Mouse (Mus musculus) lung, embryonic 15.5 days (tissue): ENCODE measurements at regions not wholly inside any gene's neighbourhood (a gene's known extent, or its start where the extent isn't known, plus 50 kb on each side); places are given as distances from the start of the nearest gene placed in this dataset.

Experiments
- ATAC-seq: fragments of 200-750 bp; cut with Nextera tagmentation; 2 replicates; pipeline ENCODE4 v1.8.0; 2017; ENCODE audit warnings: moderate number of reproducible peaks, borderline replicate concordance; ENCODE audit not compliant: low FRiP score, low TSS enrichment; ENCODE audit errors: extremely low read depth
- H3K27ac ChIP-seq: fragments of 300-500 bp; sonication (generic); 2 replicates; pipeline ENCODE4 v1.5.1; 2015; ENCODE audit warnings: moderate library complexity, mild to moderate bottlenecking, inconsistent platforms
- H3K27me3 ChIP-seq: fragments of 300-500 bp; sonication (generic); 2 replicates; pipeline ENCODE4 v1.6.1; 2015; ENCODE audit warnings: inconsistent platforms
- H3K36me3 ChIP-seq: fragments of 300-500 bp; sonication (generic); 2 replicates; pipeline ENCODE4 v1.6.1; 2015; ENCODE audit warnings: inconsistent platforms
- H3K4me1 ChIP-seq: fragments of 300-500 bp; sonication (generic); 2 replicates; pipeline ENCODE4 v1.6.1; 2015; ENCODE audit warnings: inconsistent platforms
- H3K4me2 ChIP-seq: fragments of 300-500 bp; sonication (generic); 2 replicates; pipeline ENCODE4 v1.6.1; 2015; ENCODE audit warnings: inconsistent platforms, mild to moderate bottlenecking, moderate library complexity
- H3K4me3 ChIP-seq: fragments of 300-500 bp; sonication (generic); 2 replicates; pipeline ENCODE4 v1.5.1; 2015; ENCODE audit warnings: mild to moderate bottlenecking, inconsistent platforms
- H3K9ac ChIP-seq: fragments of 300-500 bp; sonication (generic); 2 replicates; pipeline ENCODE4 v1.6.1; 2015; ENCODE audit warnings: inconsistent platforms
- H3K9me3 ChIP-seq: fragments of 300-500 bp; sonication (generic); 2 replicates; pipeline ENCODE4 v1.6.1; 2016; ENCODE audit warnings: inconsistent platforms
- WGBS: fragments of 180-500 bp; shearing (Covaris S2); methylation state at CpG from one replicate; pipeline ENCODE4 v1.1.7; 2015; 5-methylcytosine and 5-hydroxymethylcytosine counted together

DNA sequence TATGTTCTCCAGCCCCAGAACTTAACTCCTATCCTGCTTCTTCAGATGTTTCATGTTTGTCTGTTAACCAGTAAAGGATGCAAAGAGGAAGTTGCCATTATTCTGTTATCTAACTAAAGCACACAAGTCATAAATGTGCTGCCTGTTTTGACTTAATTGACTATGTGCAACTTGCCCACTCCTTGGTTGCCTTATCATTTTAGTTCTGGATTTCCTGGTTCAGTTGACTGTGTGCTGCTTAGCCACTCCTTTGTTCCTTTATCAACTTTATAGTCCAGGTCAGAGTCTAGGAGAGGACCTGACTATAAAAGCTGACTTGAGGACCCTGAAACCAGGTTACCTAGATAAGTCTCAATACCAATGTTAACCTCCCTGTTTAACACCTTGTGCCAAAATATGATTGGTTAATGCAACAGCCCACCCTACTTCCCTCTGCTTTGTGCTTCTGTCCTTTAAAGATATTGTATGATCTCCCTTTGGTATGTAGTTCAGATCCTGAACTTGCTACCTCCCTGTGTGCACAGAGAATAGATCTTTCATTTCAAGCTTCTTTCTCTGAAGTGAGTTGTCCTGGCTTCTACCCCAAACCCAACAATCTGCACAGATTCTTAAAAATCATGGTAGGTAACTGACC is 721.2 kb upstream of the Lcorl start:
- Histone ChIP-seq H3K9me3 (no peaks in the 10 kb centered on the region), H3K36me3 (no peaks in the 10 kb centered on the region), H3K4me2 (no peak overlapping the region), H3K9ac (no peak overlapping the region), H3K4me1 (no peaks in the 10 kb centered on the region), H3K27me3 (no peaks in the 10 kb centered on the region), H3K4me3 (no peak overlapping the region), H3K27ac (no peak overlapping the region)
- ATAC-seq = no peak

DNA sequence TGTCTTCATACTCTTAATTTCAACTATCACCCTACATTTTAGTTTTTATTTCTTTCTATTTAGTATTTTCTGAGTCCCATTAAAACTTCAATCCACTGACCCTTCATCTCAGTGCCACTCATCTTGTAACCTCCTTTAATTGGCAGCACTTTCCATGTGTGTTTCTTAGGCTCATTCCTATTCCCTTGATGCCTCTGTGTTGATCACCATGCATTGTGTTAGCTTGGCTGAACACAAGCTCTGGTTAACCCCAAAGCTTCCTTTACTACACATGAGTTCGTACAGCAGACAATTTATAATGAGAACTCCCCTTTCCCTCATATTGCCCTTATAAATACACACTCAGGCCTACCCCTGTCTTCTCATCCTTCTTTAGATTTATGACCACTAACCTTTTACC is 716.5 kb upstream of the Lcorl start:
- Histone ChIP-seq H3K27ac (no peak overlapping the region), H3K9ac (no peak overlapping the region), H3K27me3 (no peaks in the 10 kb centered on the region), H3K36me3 (no peaks in the 10 kb centered on the region), H3K4me2 (no peak overlapping the region), H3K9me3 (no peaks in the 10 kb centered on the region), H3K4me3 (no peak overlapping the region), H3K4me1 (no peaks in the 10 kb centered on the region)
- no peak for ATAC-seq
- 83% methylated on average over 1 of the region's 1 CpGs for WGBS

DNA sequence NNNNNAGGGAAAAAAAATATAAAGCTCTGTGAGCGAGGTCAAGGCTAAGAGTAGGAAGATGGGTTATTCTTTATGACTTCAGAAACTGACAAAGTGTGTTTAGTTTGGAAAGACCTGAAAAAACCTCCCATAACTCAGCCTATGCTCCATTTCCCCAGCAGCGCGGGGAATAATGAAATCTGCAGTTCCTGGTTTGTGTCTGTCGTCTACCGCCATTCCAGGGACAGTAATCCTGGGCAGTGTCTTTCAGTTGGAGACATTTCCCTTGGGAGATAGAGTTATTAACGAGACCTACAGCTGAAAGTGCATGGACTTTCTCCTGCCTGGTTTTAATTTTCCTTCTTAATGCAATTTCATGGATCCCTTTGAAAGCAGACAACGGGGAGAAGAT is 715.9 kb upstream of the Lcorl start:
- Histone ChIP-seq H3K4me1 (no peaks in the 10 kb centered on the region), H3K4me3 (no peak overlapping the region), H3K27me3 (no peaks in the 10 kb centered on the region), H3K27ac (peak overlapping the region; percentile 34), H3K9me3 (no peaks in the 10 kb centered on the region), H3K36me3 (no peaks in the 10 kb centered on the region), H3K4me2 (no peak overlapping the region), H3K9ac (no peak overlapping the region)
- 50% methylated on average over 7 of the region's 7 CpGs for WGBS
- ATAC-seq = peak; percentile 44

DNA sequence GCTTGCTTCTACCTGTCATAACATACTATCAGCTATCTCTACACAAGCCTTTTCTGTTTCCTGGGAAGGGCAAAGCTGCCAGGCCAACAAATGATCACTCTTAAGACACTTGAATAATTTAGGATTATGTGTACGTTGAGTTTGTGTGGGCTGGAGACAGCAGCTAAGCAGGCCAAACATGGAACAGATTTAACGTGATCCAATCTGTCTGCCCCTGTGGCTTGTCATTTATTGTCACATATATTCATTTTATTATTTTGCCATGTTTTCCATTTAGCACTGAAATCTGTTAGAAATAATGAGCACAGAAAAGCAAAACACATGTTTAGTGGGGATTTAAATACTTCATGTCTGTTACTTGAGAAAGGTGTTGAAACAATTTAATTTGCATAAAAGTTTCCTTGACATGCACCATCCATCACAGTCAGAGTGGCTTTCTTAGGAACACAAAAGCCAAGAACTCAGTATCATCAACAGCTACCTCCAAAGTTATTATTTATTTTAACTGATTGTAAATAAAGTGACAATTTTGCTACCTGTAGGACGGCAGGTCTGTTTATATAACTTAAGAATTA is 699.4 kb upstream of the Lcorl start:
- 59% methylated on average over 3 of the region's 3 CpGs for WGBS
- H3K27ac ChIP-seq = no peak overlapping the region
- no peaks in the 10 kb centered on the region for H3K36me3 ChIP-seq
- no peaks in the 10 kb centered on the region for H3K9me3 ChIP-seq
- H3K4me1 ChIP-seq = no peaks in the 10 kb centered on the region
- no peak for ATAC-seq
- no peak overlapping the region for H3K9ac ChIP-seq
- no peaks in the 10 kb centered on the region for H3K27me3 ChIP-seq
- H3K4me3 ChIP-seq = no peak overlapping the region
- H3K4me2 ChIP-seq = no peak overlapping the region

DNA sequence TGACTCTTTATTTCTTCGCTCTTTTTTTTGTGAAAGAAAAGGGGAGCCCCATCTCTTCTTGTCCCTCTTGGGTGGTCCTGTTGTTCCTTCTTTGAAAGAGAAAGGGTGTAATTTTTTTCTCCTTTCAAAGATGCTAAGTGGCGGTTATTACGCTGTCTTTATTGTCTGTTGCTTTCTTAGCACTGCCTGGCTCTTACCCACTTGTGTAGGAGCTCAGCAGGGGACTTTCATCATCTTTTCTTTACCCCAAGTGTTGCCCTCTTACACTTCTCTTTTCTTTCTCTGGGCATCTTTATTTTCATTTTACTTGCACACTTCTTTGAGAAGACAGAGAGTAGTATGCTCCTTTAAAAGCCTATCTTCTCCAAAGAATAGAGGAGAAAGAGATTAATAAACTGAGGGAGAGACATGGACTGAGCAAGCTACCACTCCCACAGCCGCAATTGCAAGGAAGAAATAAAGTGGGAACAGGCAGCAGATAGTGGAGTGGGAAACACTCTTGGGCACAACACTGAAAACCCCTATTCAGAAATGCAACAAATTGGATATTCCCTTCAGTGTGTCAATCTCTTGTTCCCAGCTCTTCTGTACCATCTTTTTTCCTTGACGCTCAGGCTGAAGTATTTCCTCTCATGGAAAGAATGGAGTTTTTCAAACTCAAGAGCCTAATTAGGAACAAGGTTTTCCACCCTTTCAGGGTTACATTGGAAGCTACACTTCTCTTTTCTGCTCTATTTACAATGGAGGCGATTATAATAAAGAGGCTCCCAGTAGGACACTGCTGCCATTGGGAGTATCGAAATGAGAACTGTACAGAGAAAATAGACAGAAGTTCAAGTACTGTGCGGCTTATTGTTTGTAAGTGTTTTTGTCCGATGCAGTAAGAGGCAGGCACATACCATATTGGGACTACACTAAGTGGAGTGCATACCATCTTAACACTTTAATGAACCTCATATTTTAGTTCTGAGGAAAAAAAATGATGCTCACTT is 684.2 kb upstream of the Lcorl start:
- no peak for ATAC-seq
- Histone ChIP-seq H3K36me3 (no peaks in the 10 kb centered on the region), H3K4me2 (no peak overlapping the region), H3K4me3 (no peak overlapping the region), H3K27me3 (no peaks in the 10 kb centered on the region), H3K9ac (no peak overlapping the region), H3K27ac (no peak overlapping the region), H3K9me3 (no peaks in the 10 kb centered on the region), H3K4me1 (no peaks in the 10 kb centered on the region)
- WGBS = 82% methylated on average over 9 of the region's 9 CpGs
